Mouse (Mus musculus) megakaryocyte, adult 5-6 weeks (primary cell): ENCODE results near the gene Nlrc5. TPM values are rescaled to one million over a fixed set of nuclear protein-coding genes. Genes with fewer than 3 reads are reported as not detected.
A peak's percentile ranks its signal among the peaks of the same experiment; 100 is the strongest.

ENCODE experiments used
- ATAC-seq: 2 replicates; pipeline ENCODE4 v1.8.0; 2016; ENCODE audit warnings: mild to moderate bottlenecking, inconsistent platforms; ENCODE audit not compliant: poor library complexity, severe bottlenecking
- total RNA-seq, 2 experiments: library from RNA; stranded (forward) in 1 of 2; stranded (reverse) in 1 of 2; fragments of 153-499, 151-499 nt in 1 of 2; fragments of 221-1000, 200-1000 nt in 1 of 2; gene quantifications; 2 replicates each; pipeline versions ENCODE4 v1.2.3 to v1.2.4; 2015 to 2017

The Nlrc5 gene
- total RNA-seq, 2 experiments from 2014 or later = 28.2 to 29.2 TPM

- ATAC-seq = no peak
Measured at GRCm38 (mm10) chr8:94522482-94522881, 88.3 kb downstream of the Nlrc5 start.

DNA sequence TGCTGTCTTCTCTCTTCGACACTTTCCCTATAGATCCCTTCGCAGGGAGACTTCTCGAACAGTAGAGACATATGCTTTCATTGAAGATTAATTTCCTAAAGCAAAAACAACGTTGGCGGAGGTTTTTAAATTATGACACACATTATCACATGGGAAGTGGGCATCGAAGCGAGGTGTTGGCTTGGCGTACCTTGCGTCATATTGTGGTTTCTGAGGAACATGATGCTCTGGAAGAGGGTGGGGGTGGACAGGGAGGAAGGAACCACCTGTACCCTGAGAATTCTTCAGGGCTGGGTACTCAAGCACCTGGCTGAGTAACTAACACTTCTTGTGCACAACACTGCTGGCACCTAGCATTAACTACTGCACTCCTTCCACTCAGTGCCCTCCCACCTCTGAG, 90.4 kb downstream of the Nlrc5 start:
- ATAC-seq = peak; percentile 83

- no peak for ATAC-seq
Measured at GRCm38 (mm10) chr8:94527178-94527577, 93.0 kb downstream of the Nlrc5 start.

DNA sequence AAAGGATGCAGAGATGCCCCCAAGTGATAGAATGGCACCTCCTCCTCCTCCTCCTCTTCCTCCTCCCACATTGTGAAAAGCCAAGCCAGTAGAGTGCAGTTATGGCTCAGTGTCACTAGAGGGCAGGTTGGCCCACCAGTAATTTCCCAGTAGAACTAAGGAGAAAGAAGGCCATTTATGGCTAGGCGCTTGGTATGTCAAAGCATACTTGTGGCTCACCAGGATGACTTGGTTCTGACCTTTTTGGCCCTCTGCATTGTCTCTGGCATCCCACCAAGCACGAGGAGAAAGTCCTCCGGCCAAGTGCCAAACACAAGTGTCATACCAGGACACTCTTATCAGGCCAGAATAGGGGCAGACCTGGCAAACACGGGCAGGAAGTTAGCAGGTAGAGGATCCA, 94.1 kb downstream of the Nlrc5 start:
- peak; percentile 29 for ATAC-seq

- ATAC-seq = no peak
Measured at GRCm38 (mm10) chr8:94529875-94530274, 95.7 kb downstream of the Nlrc5 start.

DNA sequence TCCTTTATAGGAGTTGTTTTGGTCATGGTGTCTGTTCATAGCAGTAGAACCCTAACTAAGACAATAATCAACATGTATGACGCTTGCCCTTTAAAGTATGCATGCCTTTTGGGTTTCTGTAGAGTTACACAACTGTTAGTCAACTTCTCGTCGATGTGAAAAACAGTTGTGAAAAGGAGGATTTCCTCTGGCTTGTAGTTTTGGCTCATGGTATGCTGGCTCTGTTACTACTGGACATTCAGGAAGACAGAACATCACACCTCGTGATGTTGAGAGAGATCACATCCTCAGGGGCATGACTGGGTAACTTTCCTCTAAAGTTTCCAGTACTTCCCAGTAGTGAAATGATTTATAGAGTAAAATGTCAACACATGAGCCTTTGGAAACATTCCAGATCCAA, 96.5 kb downstream of the Nlrc5 start:
- peak; percentile 58 for ATAC-seq

DNA sequence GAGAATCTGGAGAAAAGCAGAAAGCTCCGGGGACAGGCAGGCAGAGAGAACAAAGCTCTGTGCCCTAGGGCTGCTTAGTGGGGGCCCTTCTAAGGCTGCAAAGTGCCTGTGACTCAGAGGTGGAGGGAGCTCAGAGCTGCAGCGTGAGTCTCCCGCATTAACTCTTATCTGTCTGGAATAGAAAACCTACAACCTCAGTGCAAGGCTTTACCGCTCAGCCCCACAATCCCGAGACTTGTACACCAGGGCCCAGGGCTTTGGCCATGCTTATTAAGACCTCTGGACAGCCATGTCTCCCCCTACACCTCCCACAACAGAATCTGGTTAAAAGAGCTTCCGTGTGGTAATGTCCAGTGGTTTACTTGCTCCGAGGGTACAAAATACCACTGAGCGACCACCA, 97.8 kb downstream of the Nlrc5 start:
- ATAC-seq = no peak

DNA sequence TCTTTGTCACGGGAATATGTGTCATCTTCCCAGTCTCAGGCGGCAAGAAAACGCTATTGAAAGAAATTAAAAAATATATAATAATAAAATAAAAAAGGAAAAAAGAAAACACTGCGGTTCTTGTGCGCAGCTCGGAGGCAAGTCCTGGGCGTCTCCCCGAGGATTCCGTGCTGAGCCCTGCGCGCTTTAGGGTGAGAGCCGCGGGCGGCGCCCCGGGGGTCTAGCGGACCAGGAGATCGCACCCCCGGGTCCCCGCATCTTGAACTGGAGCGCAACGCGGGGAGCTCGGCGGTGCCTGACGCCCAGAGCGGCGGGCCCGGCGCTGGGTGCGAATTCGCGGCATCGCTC, 98.3 kb downstream of the Nlrc5 start:
- ATAC-seq = no peak

DNA sequence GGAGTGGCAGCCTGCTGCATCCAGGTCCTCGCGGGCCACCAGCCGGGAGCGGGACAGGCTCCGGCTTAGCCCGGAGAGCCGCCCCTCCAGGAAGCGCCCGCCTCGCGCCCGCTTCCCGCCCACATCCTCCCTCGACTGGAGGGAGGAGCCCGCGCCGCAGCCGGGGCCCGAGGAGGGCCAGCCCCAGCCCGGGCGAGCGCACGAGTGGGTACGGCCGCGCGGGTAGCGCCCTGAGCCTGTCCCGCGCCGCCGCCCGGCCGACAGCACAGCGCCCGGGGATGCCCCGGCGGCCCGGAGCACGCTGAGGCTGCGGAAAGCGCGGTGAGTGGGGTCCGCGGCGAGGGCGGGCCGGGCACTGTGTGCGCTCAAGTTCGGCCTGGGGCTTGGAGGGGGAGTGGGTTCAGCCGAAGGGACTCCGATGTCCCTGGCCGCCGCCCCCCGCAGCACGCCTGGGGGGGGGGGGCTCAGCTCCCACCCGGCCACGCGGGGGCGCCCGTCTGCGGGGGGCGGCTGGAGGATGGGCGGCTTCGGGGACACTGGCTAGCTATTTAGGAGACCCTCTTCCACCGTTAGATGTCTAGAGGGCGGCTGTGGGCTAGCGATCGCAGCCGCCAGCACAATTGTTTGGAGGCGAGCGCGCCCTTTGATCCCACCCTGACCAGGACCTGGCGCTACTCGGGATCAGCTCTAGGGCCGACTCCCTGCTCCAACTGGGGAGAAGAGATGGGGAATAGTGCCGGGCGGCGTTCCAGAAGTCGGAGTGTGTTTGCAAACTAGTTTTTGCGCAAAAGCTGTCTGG, 98.9 kb downstream of the Nlrc5 start, which contains the start of gene Cpne2:
Cpne2 (plus strand) TSS at position 118 of the 799 bp plus-strand sequence.
- peak; percentile 83 for ATAC-seq

DNA sequence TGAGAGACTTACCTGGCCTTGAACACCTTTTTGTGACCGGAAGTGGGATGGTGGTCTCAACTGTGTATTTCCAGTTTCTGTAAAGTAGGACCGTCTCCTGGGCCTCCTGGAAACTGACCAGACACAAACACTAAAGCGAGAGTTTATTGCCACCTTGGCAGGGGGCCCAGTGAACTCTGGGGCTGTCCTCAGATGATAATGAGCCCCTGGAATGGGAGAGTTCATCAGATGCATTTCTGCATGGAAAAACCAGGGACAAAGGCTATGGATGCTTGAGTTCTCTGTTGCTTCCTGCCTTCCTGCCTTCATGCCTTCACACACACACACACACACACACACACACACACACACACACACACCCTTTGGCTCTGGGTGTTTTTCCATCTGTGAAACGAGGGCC, 100.5 kb downstream of the Nlrc5 start:
- ATAC-seq = no peak

- no peak for ATAC-seq
Measured at GRCm38 (mm10) chr8:94535631-94536030, 101.5 kb downstream of the Nlrc5 start.

DNA sequence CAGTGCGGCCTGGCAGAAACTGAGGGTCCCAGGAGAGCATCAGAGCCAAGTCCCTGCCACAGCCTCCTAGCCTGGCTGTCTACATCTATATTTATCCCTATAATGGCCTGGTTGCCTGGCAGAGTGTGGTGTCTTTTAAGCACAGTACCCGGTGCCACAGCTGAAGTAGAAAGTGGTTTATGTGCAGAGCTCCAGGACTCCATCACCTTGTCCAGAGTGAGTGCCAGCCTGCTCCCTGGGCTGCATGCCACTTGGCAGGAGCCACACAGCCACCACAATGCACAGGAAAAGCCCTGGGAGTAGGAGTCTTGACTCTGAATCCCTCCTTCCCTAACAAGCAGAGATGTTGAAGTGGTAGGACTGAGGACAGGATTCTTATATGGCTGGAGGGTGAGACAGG, 103.3 kb downstream of the Nlrc5 start:
- no peak for ATAC-seq

GRCm38 (mm10) chr8:94540025-94540424, 105.9 kb downstream of the Nlrc5 start:
- no peak for ATAC-seq

GRCm38 (mm10) chr8:94540889-94541795, 107.0 kb downstream of the Nlrc5 start:
- ATAC-seq = peak; percentile 74

DNA sequence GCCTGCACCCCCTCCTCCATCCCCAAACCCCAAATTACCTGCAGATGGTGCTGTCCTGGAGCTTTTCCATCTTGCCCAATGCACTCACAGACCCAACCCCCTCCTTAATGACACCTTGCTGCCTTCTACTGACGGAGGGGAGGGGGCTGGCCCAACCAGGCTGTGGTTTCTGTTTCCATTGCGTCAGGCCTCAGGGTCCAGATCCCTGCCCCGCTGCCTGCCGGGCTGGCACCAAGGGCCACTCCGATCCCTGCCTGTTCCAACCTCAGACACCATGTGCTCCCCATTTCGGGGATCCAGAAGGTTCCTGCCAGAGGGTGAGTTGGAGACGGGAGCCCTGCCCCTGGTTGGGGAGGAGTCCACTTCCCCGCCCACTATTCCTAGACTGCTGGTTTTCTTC, 109.8 kb downstream of the Nlrc5 start:
- ATAC-seq = peak; percentile 27; the same call in 1 of the 2 replicates

DNA sequence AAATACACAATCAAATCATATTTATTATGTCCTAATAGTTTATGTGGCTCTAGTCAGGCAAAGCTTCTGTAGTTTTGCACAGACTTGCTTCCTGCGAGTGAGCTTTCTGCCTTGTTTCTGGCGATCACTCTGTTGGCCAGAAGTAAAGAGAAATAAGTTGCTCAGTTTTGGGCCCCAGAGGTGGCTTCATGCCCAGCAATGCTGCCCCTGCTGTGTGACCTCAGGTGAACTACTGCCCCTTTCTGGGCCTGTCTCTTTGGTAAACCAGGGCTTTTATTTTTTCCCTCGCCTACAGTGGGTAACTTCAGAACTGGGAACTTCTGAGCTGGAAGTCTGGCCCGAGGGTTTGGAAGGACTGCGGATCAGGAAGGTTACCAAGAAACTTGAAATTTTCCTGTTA, 114.9 kb downstream of the Nlrc5 start:
- ATAC-seq = no peak

DNA sequence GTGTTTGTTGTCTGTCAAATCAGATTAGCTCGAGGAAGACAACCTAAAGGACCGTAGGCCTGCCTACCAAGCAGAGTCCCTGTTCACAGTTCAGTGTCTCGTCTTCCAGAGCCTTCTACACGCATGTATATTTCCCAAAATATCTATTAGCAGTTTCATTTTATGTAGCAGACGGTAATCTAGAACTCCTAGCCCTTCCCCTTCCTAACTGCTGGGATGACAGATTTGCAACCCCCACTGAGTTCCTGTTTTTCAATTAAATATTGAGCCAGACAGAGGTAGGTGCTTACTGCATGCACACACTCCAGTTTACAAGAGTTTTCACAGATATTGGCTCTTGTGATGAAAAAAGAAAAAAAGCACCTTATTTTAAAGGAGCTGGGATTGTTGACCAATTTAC, 115.3 kb downstream of the Nlrc5 start:
- ATAC-seq = peak; percentile 64

DNA sequence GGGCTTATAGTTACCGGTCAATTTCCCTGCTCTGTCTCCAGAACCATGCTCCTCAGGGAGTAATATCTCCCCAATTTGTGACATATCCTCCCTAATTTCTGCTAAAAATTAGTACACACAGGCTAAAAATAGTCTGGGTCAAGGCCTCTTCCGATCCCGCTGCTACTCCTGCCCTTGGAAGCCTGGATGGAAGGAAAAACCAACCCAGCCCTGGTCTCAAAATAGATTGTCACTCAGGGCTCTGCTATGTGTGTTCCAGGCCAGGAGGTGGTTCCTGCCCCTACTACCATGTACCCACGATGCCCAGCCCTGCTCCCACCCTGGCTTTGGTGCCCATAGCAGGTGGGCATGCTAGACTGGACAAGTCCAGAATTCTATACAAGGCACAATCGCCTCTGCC, 115.8 kb downstream of the Nlrc5 start:
- no peak for ATAC-seq

DNA sequence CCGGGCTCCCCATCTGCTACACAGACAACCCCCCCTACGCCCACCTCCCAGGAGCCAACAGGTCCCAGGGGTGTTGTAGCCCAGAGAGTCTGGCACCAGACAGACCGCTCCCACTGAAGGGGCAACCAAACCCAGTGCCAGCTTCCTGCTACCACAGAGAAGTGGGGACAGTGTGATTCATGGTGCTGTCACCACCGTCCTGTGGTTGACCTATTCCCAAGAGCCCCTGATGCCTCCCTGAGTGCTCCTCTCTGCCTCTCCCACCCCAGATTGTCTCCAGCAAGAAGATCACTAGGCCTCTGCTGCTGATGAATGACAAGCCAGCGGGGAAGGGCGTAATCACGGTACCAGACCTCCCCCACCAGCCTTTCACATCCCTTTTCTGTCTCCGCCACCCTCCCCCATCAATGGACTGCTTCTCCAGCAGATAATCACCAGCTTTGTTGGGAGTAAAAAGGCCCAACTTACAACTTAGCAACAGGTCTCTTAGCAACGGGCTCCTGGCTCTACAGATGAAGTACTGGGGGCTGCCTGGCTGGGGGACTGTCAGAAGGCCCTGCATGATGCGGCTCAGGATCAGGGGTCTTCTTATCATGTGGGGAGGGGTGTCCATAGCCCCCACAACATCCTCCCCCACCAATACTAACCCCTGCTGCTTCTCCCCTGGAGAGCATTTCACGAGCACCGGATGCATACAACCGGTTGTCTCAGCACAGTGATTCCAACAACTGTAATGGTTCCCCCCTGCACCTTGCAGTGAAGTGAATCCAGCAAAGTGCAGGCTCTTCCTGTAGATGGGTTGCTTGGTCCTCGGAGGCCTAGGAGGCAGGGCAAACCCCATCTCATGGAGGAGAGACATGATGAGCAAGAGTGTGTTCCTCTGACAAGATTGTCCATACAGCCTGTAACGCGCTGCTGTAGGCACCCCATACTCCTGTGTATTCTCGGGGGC, 117.6 kb downstream of the Nlrc5 start:
- ATAC-seq = peak; percentile 64

- no peak for ATAC-seq
Measured at GRCm38 (mm10) chr8:94552696-94553095, 118.5 kb downstream of the Nlrc5 start.

GRCm38 (mm10) chr8:94557281-94557680, 123.1 kb downstream of the Nlrc5 start:
- no peak for ATAC-seq
